Mouse (Mus musculus): ENCODE measurements around the gene Prim2.
"Not testable (repeated sequence)": the region's sequence is repeated elsewhere in the genome, so short reads cannot be mapped to it uniquely, and the experiment has no call there.

The Prim2 gene

DNA sequence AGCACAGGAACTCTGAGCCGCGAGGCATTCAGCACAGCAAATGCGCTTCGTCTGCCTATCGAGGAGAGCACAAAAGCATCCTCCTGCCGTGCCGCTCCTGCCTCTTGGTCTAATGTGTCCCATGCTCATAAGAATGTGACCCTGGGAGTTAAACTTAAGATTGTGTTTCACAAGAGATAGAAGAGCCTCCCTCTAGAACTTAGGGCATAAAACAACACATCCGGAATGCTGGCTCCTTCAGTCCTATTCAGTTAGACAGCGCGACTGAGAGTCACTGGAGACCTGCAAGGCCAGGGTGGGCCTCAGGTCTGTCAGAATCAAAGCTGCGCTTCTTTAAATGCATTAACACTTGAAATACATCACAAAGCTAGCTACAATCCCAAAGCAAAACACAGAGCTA lies 18.7 kb downstream of the Prim2 start:
- no peak for DNase-seq (ENCODE audit: low read depth)

DNA sequence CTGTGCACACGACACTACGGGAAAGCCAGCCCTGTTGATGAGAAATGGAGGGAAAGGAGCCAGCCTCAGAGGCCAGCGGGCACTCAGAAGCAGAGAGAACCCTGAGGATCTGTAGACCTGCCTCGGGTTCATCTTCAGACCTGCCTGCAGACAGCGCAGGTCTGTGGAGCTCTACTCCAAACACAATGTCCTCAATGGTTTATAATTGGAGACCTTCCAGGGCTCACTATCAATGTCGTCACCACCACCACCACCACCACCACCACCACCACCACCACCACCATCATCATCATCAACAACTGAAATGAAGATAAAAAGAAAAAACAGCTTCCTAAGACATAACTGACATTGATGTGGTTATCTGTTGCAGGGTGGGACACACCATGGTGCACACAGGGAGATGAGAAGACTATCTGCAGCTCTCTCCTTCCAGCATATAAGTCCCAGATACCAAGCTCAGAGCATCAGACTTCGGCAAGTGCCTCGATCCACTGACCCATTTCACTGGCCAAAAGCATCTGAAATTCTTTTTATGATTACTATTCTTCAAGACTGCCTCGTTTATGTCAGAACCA lies 20.0 kb downstream of the Prim2 start:
- no peak for DNase-seq (ENCODE audit: low read depth)

DNA sequence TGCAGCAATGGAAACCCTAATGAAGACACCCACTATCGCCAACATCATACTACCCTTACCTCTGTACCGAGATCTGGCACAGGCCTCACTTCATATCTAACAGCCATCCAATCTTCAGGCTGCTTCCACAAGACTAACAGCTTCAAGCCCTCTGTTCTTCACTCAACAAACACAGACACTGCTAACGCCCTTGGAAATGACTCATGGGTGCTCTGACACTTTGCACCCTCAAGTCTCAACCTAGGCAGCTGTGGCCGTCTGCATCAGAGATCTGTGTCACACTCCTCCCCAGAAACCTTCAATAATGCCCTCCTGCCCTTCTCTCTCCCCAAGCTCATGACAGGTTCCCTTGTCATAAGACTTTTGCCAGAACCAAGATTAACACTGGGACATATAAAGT lies 20.6 kb downstream of the Prim2 start:
- no peak for DNase-seq (ENCODE audit: low read depth)

DNA sequence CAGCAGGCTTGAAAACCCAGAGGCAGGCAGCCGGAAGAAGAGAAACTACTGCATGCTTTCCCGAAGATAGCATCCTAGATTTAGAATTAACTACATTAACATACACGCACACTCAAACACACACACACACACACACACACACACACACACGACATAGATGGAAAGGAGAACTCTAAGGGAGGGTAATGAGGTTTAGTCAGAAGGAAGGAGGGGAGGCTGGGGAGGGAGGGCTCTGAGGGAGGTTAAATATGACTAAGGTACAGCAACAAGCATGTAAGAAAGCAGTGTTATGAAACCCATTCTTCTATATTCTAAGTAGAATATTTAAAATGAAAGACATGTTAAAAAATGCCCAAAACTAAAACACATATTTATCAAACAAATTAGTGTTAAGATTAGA lies 21.9 kb downstream of the Prim2 start:
- no peak for DNase-seq (ENCODE audit: low read depth)

DNA sequence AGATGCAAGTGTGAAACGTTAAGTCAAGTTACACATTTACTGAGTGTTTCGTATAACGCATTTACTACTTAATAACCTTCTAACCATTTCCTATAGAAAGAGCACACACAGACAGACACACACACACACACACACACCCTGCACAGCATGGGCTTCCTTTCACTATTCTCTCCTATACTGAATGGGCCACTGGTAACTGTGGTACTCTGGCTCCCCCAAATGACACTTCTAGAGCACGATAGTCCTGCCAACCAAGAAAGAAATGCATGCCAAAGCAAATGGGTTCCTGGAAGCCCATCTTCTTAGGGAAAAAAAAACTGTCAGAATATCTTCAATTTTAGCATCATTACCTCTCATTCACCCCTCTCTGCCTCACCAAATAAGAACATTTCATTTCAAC lies 22.4 kb downstream of the Prim2 start:
- DNase-seq (ENCODE audit: low read depth): no peak

DNA sequence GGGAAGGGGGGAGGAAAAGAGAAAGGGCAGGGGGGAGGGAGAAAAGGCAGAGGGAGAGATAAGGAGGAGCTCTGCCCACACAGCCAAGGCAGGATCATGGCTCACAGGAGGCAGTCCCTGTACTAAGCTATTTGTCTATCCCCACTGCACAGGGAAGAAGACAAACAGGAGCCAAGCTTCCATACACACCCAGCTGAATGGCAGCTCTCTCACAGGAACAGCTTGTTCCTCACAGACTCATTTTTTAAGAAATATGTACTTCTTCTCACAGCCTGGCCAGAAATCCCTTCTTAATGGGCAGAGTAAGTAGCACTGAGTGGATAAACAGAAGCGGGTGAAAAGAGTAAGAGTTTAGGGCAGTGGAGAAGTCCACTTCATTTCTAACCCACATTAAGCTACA lies 23.9 kb downstream of the Prim2 start:
- DNase-seq (ENCODE audit: low read depth): no peak

DNA sequence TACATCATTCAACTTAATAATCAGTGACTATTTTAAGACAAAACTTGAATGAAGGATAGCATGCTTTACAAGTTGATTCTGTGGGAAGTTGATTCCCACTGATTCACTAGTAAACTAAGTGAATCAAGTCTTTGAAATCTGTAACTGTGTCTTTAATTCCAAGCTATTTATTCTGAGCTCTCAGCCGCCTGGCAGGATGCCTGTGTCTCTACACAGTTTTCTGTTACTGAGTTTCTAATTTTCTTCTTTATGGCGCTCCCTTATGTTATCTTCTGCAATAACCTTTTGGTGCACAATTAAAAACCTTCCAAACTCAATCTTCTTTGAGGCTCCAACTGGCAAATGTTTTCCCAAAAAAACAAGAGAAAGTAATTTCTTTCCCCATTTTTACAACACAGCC lies 28.5 kb downstream of the Prim2 start:
- DNase-seq (ENCODE audit: low read depth): no peak

DNA sequence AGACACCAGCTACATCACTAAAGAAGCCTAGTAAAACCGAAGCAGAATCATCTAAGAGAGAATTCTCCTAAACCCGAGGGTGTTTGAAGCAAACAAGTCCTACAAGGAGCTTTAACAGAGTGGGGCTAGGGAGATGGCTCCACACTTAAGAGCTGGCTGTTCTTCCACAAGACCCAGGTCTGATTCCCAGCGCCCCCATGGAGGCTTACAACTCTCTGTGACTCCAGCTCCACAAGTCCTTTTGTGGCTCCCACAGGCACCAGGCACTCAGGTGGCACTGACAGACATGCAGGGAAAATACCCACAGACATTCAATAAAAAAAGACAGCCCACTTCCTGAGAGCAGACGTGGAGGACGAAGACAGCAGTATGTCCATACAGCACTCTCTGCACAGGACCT lies 29.5 kb downstream of the Prim2 start:
- DNase-seq (ENCODE audit: low read depth): no peak

DNA sequence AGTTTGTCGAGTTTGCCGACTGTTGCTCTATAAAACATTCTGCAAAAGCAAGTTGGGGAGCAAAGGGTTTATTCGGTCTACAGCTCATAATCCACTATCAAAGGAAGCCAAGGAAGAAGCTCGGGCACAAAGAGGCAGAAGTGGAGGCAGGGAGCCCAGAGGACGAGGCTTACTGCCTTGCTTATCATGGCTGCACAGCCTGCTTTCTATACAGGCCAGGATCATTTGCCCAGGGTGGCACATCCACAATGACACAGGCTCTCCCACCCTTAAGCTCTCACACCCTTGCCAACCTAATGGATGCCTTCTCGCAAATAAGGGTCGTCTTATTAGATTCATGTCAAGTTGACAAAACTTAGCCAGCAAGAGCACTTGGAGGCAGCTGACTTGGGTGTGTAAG lies 30.4 kb downstream of the Prim2 start:
- no peak for DNase-seq (ENCODE audit: low read depth)

DNA sequence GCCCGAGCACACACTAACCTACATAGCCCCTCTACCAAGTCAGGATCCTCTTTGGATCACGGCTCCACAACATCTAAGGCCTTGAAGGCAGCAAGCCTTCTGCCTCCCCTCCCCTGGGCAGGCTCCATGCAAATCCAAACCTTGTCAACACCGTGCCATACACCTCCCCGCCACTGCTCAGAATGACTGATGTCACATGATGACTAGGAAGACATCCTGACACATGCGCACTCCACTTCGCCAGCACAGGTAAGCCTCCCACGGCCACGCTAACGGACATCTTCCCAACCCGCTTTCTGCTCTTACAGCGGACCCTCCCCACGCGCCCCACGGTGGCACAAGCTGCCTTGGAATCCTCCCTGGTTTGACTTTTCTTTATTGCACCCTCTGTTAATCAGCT lies 31.8 kb downstream of the Prim2 start:
- no peak for DNase-seq (ENCODE audit: low read depth)

DNA sequence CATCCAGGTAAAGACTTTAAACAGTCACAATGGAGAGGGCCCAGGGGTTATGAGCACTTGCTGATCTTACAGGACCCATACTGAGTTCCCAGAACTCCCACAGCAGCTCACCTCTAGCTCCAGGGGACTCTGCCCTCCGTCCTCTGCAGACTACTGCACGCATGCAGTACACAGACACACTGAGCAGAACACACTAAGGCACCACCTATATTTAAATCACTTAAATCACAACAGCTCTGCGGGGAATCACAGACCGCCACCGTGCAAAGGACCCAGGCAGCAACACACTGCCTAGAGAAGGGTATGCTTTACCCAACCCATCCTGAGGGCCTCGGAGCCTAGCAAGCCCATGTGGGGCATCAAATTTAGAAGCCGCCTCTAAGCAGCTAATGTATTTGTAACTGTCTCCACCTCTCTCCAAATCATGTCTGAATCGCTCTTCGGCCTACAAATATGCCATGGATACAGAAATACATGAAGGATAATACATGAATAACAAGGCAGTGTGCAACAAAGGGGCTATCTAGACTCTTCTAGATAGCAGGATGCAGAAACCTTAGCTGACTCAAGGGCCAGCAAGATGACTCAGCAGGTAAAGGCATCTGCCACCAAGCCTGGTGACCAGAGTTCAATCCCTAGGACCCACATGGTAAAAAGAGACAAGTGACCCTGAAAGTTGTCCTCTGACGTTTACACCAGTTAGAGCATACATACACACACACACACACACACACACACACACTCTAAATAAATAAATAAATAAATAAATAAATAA lies 33.0 kb downstream of the Prim2 start:
- DNase-seq (ENCODE audit: low read depth): no peak

DNA sequence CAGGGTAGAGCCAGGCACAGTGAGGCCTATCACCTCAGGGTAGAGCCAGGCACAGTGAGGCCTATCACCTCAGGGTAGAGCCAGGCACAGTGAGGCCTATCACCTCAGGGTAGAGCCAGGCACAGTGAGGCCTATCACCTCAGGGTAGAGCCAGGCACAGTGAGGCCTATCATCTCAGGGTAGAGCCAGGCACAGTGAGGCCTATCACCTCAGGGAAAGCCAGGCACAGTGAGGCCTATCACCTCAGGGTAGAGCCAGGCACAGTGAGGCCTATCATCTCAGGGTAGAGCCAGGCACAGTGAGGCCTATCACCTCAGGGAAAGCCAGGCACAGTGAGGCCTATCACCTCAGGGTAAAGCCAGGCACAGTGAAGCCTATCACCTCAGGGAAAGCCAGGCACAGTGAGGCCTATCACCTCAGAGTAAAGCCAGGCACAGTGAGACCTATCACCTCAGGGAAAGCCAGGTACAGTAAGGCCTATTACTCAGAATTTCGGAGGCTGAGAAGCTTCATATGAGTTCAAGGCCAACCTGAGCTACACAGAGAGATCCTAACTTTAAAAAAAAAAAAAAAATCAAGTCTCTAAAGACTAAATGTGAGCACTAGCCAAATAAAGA lies 38.5 kb downstream of the Prim2 start:
- not testable (repeated sequence) for DNase-seq (ENCODE audit: low read depth)

DNA sequence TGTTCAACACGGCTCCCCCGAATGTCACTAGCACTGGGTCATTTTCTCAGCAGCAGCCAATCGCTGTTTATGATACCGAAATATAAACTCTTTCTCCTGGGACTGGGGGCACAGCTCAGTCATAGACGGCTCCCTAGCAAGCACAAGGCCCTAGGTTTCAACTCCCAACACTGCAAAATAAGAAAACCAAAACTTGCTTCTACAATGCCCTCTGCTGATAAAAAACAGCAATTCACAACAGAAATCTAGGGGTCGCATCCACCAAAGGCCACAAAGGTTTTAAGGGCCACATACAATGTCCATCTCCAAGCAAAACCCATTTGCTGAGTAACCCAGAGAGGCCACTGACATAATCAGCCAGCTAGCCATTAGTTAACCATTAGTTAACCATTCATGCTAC lies 41.8 kb downstream of the Prim2 start:
- no peak for DNase-seq (ENCODE audit: low read depth)

DNA sequence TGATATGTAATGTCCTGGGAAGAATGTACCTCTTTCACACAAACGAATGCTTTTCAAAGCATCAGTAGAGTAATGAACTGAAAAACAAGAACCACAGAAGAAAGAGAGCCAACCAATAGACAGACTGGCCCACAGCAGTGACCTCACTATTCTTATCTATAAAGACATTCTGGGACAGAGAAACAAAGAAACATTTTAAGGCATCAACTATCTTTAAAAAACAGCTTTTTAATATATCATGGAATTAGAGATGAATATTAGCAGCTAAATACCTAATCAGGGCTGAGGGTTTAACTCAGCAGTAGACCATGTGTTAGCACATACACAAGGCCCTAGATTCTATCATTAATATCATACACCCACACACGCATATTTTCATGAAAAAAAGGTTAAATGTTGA lies 42.5 kb downstream of the Prim2 start:
- no peak for DNase-seq (ENCODE audit: low read depth)

DNA sequence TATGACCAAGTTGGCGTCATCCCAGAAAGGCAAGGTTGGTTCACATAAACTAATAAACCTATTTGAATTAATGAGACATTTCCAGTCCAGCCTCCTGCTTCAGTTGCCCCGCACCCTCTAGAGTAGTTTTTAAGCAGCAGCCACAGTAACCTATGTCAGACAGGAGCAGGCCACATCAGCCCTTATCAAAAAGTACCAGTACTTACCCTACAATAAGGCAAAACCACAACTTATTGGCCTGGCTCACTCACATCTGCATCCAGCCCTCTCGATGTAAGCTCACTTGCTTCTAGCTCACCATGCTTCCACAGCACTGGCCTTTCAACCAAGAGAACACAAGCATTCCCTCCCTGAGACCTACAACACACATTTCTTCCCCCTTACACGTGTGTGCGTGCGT lies 44.7 kb downstream of the Prim2 start:
- DNase-seq (ENCODE audit: low read depth): no peak

DNA sequence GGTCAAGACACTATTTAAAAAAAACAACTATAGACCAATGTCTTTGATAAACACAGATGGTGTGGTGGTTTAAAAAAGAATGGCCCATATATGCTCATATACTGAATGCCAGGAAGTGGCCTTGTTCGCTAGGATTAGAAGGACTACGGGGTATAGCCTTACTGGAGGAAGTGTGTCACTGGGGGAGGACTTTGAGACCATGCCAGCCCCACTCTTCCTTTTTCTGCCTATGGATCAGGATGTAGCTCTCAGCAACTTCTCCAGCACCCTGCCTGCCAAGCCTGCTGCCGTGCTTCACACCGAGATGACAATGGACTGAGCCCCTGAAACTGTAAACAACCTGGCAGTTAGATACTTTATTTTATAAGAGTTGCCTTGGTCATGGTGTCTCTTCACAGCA lies 45.2 kb downstream of the Prim2 start:
- DNase-seq (ENCODE audit: low read depth): no peak

DNA sequence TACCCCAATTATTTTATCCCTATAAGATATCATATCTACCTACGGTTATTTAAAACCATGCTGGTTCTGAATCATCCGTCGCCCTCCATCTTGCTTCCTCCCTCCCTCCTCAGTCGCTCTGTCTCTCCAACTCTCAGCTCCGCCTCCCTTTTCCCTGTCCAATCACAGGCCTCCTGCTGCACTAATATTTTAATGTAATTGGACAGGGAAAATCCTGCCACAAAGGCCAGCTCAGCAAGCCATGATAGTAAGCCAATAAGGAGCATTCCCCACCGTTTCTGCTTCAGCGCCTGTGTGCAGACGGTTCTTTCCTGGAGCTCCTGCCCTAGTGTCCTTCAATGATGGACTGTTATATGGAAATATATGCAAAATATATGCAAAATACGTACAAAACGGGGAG lies 47.8 kb downstream of the Prim2 start:
- no peak for DNase-seq (ENCODE audit: low read depth)

DNA sequence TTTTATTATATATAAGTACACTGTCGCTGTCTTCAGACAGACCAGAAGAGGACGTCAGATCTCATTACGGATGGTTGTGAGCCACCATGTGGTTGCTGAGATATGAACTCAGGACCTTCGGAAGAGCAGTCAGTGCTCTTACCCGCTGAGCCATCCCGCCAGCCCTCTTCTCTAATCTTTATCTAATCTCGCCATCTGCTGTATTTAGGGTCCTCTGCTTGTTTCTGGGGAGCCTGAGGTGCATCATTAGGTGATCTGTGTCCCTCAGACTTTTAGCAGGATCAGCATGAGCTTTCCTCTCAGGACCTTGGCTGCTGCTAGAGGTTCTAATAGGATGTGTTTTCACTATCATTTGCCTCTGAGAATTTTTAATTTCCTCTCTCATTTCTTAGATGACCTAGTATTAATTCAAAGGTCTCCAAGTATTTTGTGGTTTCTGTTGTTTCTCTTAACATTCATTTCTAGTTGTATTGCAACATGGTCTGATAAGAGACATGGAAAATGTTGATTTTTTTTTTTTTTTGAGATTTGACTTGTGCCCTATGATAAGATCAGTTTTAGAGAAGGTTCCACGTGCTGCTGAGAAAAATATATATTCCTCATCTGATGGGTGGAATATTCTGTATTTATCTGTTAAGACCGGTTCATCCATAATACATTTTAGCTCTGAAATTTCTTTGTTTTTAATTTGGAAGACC lies 49.4 kb downstream of the Prim2 start:
- no peak for DNase-seq (ENCODE audit: low read depth)

DNA sequence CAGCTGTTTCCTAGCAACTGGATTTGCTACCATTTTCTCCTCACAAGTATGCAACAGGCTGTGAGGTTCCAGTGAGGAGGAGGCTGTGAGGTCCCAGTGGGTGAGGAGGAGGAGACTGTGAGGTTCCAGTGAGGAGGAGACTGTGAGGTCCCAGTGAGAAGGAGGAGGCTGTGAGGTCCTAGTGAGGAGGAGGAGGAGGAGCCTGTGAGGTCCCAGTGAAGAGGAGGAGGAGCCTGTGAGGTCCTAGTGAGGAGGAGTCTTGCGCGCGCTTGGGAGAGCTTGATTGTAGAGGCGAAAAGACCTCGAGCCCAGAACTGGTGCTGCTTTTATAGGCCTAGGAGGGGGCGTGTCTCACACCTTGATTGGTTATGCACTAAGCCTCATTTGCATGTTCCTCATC lies 53.0 kb downstream of the Prim2 start:
- DNase-seq (ENCODE audit: low read depth): not testable (repeated sequence)

DNA sequence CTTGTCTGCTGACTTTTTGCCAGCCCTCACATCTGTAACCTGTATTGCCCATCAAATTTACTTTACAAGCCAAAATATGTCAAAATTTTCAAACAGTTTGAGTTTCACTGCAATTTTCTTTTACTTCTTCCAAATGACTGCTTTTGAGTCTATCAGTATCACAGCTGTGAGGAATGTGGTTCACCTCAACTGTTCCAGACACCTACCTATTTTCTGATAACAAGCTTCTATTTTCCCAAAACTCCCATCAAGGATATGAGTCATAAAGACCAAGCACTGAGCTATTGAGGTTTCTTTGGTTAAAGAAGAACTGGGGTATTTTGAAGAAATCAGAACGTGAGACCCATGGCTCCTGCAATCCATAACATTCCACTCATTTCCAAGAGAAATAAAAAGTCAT lies 57.5 kb downstream of the Prim2 start:
- no peak for DNase-seq (ENCODE audit: low read depth)

DNA sequence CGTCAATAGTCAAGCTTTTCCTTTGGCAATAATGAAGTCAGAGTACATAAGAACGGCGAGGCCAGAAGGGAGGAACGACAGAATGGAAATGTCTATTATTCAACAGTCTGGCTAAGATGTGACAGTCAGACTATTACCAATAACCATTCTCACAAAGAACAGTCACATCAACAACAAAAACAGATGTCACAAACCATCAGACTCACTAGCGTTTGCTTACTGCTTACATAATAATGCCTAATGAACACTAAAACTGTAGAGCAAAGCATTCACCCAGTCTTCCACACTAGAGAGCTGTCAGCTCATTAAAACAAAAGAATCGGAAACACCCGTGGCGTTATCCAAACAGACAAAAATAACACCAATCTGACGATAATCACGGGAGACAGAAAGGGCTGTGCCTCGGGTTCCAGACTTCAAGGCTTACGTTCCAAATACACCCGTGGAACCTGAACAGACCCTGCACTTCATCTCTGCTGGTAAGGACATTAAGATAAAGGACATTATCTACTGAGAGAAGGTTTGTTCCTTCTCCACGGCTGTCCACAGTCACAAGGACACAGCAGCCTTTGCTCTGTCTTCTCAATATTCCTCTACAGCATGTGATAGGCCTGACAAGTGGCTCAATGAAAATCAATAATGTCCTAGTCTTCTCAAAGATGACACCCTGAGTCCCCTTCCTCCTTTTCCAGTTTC lies 59.4 kb downstream of the Prim2 start:
- DNase-seq (ENCODE audit: low read depth): no peak

DNA sequence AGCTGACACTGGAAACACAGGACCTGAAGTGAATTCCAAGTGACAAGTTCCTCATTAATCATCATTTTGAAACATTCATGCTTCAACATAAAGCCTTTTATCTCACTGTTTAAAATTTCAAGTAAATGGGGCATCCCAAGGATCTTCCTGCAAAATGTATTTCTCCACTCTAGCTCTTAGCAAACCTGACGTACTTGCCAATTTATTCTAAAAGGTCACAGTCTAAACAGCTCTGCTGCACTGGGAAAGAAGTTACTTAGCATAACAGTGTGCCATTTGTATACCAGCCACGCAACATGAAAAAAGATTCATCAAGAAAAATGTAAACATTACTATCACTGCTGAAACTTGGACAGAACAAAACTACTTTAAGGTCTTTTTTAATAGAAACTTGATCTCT lies 61.5 kb downstream of the Prim2 start:
- no peak for DNase-seq (ENCODE audit: low read depth)
